Comparison of ENCODE assay signal across 8 mouse cellular contexts in genomic region chr2:116069451-116070225, GRCm38 (mm10). TPM values are rescaled to one million over a fixed set of nuclear protein-coding genes. Genes with fewer than 3 reads are reported as not detected.
DNase-seq lines count a peak whose midpoint lies in the region; ATAC-seq and TF ChIP-seq lines count a peak whose summit lies in the region.

No protein-coding gene starts in this region.

- peak overlapping the region; percentile 83 for H3K4me2 ChIP-seq in lung, embryonic 14.5 days
- peak overlapping the region; percentile 78 for H3K4me2 ChIP-seq in forebrain, embryonic 15.5 days (replicated peaks)
- peak overlapping the region; percentile 81 for H3K4me2 ChIP-seq in liver, embryonic 11.5 days
- H3K4me2 ChIP-seq in stomach, embryonic 15.5 days, result peak overlapping the region; percentile 71

- peaks cover 28% of the 10 kb centered on the region; the same call in 1 of the 2 replicates for H3K27me3 ChIP-seq in lung, embryonic 14.5 days (ENCODE audit: insufficient read depth, low read length)
- no peaks in the 10 kb centered on the region for H3K27me3 ChIP-seq in forebrain, embryonic 15.5 days
- peaks cover 86% of the 10 kb centered on the region for H3K27me3 ChIP-seq in liver, embryonic 11.5 days (replicated peaks; ENCODE audit: control insufficient read depth, insufficient read depth, low read length)
- no peaks in the 10 kb centered on the region for H3K27me3 ChIP-seq in stomach, embryonic 15.5 days (replicated peaks)

- H3K4me1 ChIP-seq in lung, embryonic 14.5 days (ENCODE audit: insufficient read depth), result no peaks in the 10 kb centered on the region
- peaks cover 22% of the 10 kb centered on the region for H3K4me1 ChIP-seq in forebrain, embryonic 15.5 days
- H3K4me1 ChIP-seq in liver, embryonic 11.5 days (replicated peaks; ENCODE audit: control insufficient read depth, insufficient read depth, low read length), result no peaks in the 10 kb centered on the region
- no peaks in the 10 kb centered on the region for H3K4me1 ChIP-seq in stomach, embryonic 15.5 days

- H3K36me3 ChIP-seq in lung, embryonic 14.5 days (ENCODE audit: insufficient read depth), result no peaks in the 10 kb centered on the region
- no peaks in the 10 kb centered on the region for H3K36me3 ChIP-seq in forebrain, embryonic 15.5 days
- no peaks in the 10 kb centered on the region for H3K36me3 ChIP-seq in liver, embryonic 11.5 days (ENCODE audit: control insufficient read depth, insufficient read depth, low read length)
- H3K36me3 ChIP-seq in stomach, embryonic 15.5 days, result no peaks in the 10 kb centered on the region

- H3K9me3 ChIP-seq in lung, embryonic 14.5 days (ENCODE audit: low read depth, low read length), result no peaks in the 10 kb centered on the region
- H3K9me3 ChIP-seq in forebrain, embryonic 15.5 days, result no peaks in the 10 kb centered on the region
- H3K9me3 ChIP-seq in liver, embryonic 11.5 days (ENCODE audit: control insufficient read depth, low read length), result no peaks in the 10 kb centered on the region
- no peaks in the 10 kb centered on the region for H3K9me3 ChIP-seq in stomach, embryonic 15.5 days

- peak overlapping the region; percentile 87 for H3K9ac ChIP-seq in lung, embryonic 14.5 days
- peak overlapping the region; percentile 81 for H3K9ac ChIP-seq in forebrain, embryonic 15.5 days (replicated peaks)
- H3K9ac ChIP-seq in liver, embryonic 11.5 days (ENCODE audit: low read depth, low read length), result peak overlapping the region; percentile 38; the same call in 1 of the 2 replicates
- peak overlapping the region; percentile 25; the same call in 1 of the 2 replicates for H3K9ac ChIP-seq in stomach, embryonic 15.5 days

- peak overlapping the region; percentile 70 for H3K4me3 ChIP-seq in lung, embryonic 14.5 days (ENCODE audit: low read depth, low read length)
- H3K4me3 ChIP-seq in forebrain, embryonic 15.5 days, result peak overlapping the region; percentile 79
- H3K4me3 ChIP-seq in liver, embryonic 11.5 days (ENCODE audit: low read depth, low read length), result peak overlapping the region; percentile 63; the same call in 1 of the 2 replicates
- peak overlapping the region; percentile 69 for H3K4me3 ChIP-seq in stomach, embryonic 15.5 days (replicated peaks)

- H3K27ac ChIP-seq in lung, embryonic 14.5 days (ENCODE audit: low read depth), result peak overlapping the region; percentile 21; the same call in 1 of the 2 replicates
- peak overlapping the region; percentile 99 for H3K27ac ChIP-seq in forebrain, embryonic 15.5 days (replicated peaks)
- H3K27ac ChIP-seq in liver, embryonic 11.5 days (ENCODE audit: low read depth, low read length), result no peak overlapping the region
- peak overlapping the region; percentile 61 for H3K27ac ChIP-seq in stomach, embryonic 15.5 days

- TF ChIP-seq CTCF in lung, embryonic 14.5 days (IDR thresholded peaks at IDR 0.05; ENCODE audit: low read depth), result no peak

- peak; percentile 41 for DNase-seq in lung, embryonic 14.5 days
- DNase-seq in lung, adult 18-20 months, result no peak
- no peak for DNase-seq in liver, embryonic 11.5 days (ENCODE audit: low spot score)
- DNase-seq in layer of hippocampus, postnatal 25 days (ENCODE audit: extremely low spot score in 1 of 2, low spot score in 1 of 2), result no peak
- DNase-seq in layer of hippocampus, postnatal 36 days, result no peak
- DNase-seq in cerebellum, postnatal 36 days, result no peak

- ATAC-seq in lung, embryonic 14.5 days (ENCODE audit: insufficient read depth), result no peak
- ATAC-seq in forebrain, embryonic 15.5 days (replicated peaks), result no peak
- ATAC-seq in liver, embryonic 11.5 days (replicated peaks; ENCODE audit: low FRiP score), result no peak
- ATAC-seq in stomach, embryonic 15.5 days (ENCODE audit: insufficient read depth, low FRiP score, low read depth), result no peak

- WGBS in lung, embryonic 14.5 days, result 33% methylated on average over 8 of the region's 8 CpGs
- 9% methylated on average over 8 of the region's 8 CpGs for WGBS in forebrain, embryonic 15.5 days
- 10% methylated on average over 8 of the region's 8 CpGs for WGBS in liver, embryonic 11.5 days
- 20% methylated on average over 8 of the region's 8 CpGs for WGBS in stomach, embryonic 15.5 days

RNA-seq across cellular contexts. Expression of gene Meis2, which starts 4.0 kb away (rescaled TPM):
- 31.4 and 33.1 TPM in 2 replicates for polyA plus RNA-seq in lung, embryonic 14.5 days (2014; fragmentation: Nextera tagmentation; extraction: Ambion mirVana)
- 155 and 167 TPM in 2 replicates for polyA plus RNA-seq in forebrain, embryonic 15.5 days (2015; fragmentation: Nextera tagmentation; extraction: Ambion mirVana)
- 18.0 and 20.0 TPM in 2 replicates for polyA plus RNA-seq in liver, embryonic 11.5 days (2014; fragmentation: Nextera tagmentation; extraction: Ambion mirVana)
- 53.0 and 57.8 TPM in 2 replicates for polyA plus RNA-seq in stomach, embryonic 15.5 days (2015; fragmentation: Nextera tagmentation; extraction: Ambion mirVana)
- total RNA-seq in layer of hippocampus, postnatal 25 days (2021), result 10 to 100 TPM; 36.0 to 46.4 TPM
- 10 to 100 TPM; 39.2 to 43.8 TPM for total RNA-seq in layer of hippocampus, postnatal 36 days (2021)

Comparison
In these comparisons a context has a peak if more than half of its experiments do, and no peak if none do; other contexts are left out.
1. H3K9ac ChIP-seq: peak in every context shown above with its lines; median percentile 87 in lung, embryonic 14.5 days; 81 in forebrain, embryonic 15.5 days; 38 in liver, embryonic 11.5 days; 25 in stomach, embryonic 15.5 days.